Mouse (Mus musculus) cerebellum, adult 2 months (tissue): ENCODE results near the gene Dlec1.

Experiments used
- CTCF ChIP-seq: fragments of 200-500 bp; IDR thresholded peaks from 2 replicates; pipeline ENCODE4 v1.5.1; 2011; ENCODE audit warnings: low read depth, mild to moderate bottlenecking, control low read depth, low read length, moderate library complexity, borderline replicate concordance; ENCODE audit not compliant: insufficient read depth
- POLR2A ChIP-seq: fragments of 200-500 bp; IDR thresholded peaks from 2 replicates; pipeline ENCODE4 v1.6.1; 2011; ENCODE audit warnings: low read length, control low read depth, borderline replicate concordance; ENCODE audit not compliant: insufficient read depth

DNA sequence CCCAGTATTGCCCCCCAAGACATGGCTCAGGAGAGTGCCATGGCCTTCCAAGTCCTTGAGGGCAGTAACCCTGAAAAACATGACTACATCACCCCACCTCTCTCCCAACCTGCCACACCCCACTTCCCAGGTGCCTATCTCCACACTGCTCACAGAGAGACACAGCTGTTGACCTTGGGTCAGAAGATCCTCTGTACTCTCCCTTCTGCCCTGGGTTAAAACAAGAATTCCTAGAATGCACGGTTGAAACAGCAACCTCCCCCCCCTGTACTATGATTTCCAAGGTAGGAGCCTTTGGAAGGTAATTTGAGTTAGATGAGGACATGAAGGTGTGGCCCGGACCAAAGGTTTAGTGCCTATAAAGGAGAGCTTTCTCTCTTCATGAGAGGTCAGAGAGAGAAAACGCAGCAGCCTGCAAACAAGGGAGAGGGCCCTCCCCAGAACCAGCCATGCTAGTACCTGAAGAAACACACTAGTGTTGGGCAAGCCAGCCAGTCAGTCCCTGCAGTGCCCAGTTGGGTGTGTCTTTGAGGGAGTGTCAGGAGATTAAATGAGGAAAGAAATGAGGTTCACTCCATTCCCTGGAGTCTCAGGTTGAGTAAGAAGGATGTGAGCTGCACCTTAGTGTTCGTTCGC is 22.1 kb upstream of the Dlec1 start:
- no peak for TF ChIP-seq CTCF
- TF ChIP-seq POLR2A: no peak
